Mouse (Mus musculus) right cerebral cortex, postnatal 25 days (tissue): ENCODE data around the gene Dcun1d2.

ENCODE experiments used
- DNase-seq: peaks from one replicate; pipeline ENCODE4 v3.0.0; 2022

Gene Dcun1d2

DNA sequence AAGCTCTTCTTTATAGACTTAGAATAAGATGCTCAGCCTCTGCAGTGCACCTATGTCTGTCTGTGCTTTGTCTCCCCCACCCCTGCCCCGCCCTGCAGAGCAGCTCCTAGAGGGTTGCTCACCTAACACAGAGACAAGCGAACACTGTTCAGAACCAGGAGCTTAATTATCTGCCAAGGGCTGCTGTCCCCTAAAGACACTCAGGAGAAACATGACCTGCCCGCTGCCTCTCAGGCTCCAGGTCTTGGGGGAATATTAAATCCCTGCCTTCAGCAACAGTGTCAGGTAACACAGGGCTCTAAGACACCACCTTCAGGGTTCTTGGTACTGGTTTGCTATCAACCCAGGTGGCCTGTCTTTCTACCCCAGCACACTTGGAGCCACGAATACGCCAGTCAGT lies 34.5 kb downstream of the Dcun1d2 start:
- DNase-seq: no peak

DNA sequence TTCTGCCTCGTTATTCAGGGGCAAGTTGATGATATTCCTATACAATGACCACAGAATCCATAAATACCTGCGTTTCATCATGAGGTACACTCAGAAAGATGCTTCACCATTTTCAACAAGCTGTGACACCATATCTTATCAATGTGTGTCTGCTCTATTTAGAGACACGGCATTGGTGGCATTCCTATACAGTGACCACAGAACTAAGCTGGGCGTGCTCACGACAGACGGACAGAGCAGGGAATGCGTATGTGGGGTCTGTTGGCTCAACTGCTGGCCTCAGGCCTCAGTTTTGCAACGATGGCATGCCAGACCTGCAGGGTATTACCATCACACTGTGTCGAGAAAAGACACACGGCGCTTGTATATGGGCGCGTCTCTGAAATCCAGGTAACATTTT lies 35.1 kb downstream of the Dcun1d2 start:
- no peak for DNase-seq

DNA sequence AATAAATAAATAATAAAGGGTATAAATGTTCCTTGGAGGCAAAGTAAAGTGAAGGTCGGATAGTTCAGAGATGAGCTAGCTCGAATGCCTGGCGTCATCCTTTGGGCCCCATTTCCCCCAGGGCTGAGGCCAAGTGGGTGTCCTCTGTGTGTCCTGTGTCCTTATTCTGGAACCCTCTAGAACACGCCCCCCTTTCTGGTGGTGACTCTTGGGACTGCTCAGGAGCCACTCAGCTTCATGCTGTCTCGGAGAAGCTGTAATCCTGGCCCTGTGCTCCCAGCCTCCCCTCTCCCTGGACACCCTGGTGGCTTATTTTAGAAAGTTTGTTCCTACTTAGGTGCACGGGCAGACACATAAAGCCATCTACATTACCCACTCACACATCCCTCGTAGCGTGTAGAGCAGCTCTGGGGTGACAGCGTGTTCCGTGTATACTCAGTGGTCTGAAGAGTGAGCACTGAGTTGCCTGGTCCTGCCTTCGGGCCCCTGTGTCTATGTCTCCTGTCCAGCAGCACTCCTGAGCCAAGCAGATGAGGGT lies 43.5 kb downstream of the Dcun1d2 start:
- DNase-seq: no peak

DNA sequence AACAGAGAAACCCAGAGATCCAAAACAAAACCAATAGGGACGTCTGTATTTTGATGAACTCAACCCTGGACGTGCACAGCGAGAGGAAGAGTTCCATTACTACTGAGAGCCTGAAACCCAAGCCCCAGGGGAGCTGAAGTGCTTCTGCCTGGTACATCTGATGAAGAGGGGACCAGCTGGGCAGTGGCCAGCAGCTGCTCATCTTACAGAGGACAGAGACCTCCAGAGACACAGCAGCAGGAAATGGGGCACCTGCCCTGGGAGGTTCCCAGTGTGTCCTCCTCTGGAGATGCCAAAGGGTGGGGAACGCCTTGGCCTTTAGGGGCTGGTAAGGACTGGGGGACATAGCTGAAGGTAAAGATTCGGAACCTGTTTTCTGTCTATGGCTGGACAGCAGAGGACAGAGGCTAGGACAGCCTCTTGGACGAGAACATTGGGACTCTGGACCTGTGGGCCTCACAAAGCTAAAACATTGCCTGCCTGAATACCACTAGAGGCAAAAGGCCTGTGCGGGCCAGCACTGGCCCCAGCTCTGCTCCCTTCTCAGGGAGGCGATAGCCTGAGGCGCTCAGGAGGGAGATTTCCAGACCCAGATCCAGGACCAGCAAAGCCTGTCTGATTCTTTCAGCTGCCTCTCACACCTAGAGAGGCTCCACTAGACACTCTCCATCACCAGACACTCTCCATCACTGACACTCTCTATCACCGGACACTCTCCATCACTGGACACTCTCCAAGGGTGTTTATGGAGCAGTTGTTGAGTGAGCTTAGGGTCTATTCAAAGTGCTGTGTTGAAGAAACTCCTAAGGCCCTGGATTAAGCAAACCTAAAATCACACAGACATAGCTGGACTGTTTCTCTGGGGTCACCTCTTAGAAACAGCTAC lies 44.7 kb downstream of the Dcun1d2 start:
- no peak for DNase-seq

DNA sequence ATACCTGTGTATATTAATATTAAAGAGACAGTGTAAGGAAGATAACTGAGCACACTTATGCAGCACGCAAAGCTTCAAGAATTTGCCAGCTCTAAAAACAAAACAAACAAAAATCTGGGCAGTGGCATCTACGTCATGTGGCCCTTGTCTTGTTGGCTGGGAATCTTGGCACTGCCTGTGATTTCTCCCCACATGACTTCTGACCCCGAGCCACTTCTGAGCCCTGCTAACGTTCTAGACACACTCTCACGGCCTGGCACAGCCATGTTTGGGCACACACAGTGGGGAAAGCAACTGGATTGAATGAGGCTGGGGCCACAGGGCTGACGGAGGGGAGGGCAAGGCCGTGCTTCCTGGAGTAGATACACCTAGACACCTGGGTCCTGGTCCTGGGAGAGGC lies 47.2 kb downstream of the Dcun1d2 start:
- DNase-seq: no peak

DNA sequence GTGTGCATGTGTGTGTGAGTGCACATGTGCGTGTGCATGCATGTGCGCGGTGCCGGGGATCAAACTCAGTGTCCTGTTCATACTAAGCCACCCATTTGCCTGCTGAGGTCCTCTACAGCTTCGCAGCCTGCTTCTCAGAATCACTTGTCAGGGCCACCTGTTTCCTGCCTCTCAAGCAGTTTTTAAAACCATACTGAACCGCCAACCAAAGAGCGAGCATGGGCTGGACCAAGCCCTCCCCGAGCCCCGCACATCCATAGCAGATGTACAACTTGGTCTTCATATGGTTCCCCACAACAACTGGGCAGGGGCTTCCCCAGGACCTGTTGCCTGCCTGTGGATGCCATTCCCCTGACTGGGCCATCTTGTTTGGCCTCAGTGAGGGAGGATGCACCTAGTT lies 47.9 kb downstream of the Dcun1d2 start:
- DNase-seq: no peak

DNA sequence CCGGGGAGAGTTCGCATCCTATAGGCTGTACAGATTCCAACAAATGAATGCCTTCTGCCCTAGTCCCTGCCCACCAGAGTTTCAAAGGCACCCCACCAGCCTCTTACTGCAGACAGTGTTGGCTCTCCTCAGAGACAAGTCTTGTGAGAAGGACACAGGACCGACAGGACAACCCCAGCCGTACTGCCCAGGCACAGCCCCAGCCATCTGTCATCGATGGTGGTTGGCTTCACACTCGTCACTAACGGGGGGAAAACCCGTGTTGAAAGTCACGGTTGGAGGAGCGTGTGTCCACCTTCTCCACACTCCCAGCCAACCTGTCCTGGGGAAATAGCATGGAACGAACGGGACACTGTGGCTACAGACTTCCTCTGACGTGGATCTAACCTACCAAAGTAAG lies 53.1 kb downstream of the Dcun1d2 start:
- no peak for DNase-seq

DNA sequence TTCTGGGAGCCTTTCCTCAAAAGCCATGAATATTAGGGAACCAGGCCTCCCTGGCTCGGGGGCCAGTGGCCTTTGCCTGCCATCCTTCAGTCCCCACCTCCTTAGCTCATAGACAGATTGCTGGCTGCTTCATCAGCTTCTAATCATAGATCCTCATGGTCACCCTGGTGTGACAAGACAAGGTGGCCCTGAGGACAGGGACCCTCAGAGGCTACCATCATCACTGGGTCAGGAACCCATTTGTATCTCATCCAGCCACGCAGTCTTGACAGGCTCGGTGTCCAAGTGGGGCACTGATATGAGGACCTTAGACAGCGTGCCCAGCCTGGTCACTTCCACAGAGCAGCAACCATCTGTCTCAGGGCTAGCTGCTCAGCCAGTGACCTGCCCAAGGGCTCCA lies 57.5 kb downstream of the Dcun1d2 start:
- DNase-seq: no peak

DNA sequence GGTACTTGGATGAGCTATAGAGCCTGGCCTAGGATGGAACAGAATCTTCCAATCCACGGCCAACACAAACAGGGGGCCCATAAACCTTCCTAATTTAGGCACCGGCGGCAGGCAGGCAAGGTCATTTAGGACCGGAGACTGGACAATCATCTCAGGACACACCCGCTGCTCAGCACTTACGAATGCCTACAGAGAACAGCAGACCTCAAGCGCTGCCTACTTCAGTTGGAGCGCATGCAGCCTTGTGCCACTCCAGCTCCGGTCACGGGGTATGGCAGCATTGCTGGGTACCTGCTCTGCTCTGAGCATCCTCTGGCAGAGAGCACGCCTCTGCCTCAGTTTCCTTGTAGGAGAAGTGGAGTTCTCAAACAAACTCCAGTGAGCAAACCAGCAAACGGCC lies 58.1 kb downstream of the Dcun1d2 start:
- no peak for DNase-seq

DNA sequence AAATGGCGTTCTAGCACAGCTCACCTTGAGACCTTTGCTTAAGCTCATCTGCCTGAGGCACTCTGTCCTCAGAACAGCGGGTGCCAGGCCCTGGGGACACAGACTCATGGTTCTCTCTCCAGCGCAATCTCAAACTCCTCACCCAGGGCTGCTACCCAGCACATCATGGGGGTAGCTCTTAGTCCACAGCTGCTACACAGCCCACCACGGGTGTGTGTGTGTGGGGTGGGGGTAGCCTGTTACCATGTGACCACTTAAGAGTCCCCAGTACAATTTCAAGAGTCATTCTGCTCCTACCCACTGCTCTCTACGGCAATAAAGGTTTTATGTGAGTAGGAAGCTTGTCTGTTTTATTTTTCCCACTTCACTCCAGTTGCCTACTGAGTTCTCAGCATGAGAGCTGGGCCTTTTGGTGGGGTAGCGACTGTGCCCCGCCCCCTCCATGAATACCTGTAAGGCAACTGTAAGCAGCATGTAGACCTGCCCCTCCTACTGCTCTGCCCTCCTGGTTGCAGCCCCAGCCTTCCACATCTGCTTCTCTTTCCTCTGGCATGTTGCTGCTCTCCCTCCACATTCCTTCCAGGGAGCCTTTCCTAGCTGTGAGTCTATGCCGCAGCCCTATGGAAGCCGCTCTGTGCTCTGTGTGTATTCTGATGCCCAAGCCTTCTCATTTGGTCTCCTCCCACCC lies 58.9 kb downstream of the Dcun1d2 start:
- no peak for DNase-seq

DNA sequence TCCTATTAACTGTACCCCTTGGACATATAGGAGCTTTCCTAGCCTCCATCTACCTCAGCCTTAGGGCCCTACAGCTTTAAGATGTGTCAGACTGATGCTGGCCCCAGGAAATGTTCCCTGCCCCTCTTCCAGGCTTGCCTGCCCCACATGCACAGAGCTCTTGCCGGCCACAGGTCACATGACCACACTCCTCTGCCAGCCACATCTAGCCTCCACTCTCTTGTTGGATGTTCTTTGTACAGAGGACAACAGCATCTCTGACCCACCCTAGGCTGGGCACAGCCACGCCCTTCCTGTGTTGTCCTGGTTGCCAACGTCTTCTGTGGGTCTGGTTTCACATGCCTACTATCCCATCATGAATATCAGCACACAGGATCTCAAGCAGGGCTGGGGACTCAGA lies 60.7 kb downstream of the Dcun1d2 start:
- DNase-seq: no peak

DNA sequence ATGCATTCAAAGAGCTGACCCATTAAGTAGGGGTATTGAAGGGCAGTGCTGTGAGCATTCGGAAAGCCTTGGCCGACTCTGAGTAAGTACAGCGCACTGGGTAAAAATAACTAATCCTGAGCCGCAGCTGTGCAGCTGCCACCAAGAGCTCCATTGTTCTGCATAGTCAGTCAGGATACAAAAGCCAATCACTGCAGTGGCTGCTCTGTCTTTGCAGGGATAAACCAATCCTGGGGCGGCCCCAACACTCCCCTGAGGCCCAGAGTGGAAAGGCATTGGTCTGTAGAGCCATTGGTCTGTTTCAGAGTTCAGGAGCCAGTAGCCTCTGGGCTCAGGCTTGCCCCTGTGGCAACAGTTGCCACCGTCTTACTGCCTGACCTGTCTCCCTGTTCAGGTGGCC lies 61.6 kb downstream of the Dcun1d2 start:
- no peak for DNase-seq

DNA sequence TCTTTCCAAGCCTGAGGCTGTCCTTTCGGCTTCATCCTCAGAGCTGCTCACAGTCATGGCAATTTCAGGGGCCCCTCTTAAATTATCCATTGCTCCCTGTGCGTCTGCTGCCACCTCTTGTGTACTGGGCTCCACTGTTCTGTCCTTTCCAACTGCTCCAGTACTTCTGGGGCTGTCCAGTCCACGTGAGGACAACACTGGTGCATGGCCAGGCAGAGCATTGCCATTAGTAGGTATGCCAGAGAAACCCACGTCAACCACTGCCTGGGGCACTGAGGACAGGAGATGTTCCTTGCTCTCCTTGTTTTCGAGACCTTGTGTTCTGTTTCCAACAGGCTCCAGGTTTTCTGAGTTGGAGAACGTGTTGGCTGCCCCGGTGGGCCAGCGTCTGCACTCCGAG lies 63.5 kb downstream of the Dcun1d2 start:
- DNase-seq: no peak

DNA sequence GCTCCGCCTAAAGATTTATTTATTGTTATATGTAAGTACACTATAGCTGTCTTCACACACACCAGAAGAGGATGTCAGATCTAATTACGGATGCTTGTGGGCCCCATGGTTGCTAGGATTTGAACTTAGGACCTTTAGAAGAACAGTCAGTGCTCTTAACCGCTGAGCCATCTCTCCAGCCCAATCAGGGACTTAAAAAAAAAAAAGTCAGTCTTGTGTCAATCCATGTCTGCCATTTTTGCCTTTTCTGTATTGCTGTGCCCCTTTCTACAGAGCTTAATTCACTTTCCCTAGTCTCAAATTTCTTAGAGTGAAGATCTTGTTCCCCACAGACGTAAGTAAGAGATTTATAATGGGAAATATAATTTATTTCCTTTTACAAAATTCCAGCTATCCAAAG lies 69.5 kb downstream of the Dcun1d2 start:
- DNase-seq: no peak

DNA sequence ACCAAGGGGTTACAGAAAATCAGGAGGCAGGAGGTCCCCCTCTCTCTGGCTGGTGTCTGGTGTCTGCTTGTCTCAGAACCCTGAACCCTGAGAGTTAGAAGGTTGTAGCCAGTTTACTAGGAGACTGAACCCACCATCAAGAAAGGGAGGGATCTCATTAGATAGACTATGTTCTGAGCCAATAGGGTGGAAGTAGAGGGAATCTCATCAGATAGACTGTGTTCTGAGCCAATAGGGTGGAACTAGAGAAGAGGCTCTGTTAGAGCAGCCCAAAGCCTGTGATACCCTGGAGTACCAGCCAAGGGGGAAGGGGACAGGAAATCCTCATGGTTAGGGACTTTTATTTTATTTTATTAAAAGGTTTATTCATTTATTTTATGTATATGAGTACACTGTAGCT lies 69.9 kb downstream of the Dcun1d2 start:
- DNase-seq: no peak

DNA sequence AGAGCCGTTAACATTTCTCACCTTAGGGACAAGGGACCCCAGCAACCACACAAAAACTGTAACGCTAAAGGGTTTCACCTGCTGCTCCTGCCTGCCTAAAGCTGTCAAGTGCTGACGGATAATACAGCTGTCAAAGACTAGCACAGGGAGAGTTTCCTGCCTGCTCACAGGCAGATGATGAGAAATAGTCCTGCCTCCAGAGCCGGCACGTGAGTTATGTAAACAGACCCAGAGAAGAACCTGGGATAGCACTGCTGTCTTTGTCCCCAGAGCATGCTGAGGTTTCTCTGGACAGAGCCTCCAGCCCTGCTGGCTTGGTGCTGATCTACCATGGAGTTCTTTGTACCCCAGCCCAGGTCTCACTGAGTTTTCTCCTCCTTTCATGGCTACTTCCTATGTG lies 70.8 kb downstream of the Dcun1d2 start:
- no peak for DNase-seq

DNA sequence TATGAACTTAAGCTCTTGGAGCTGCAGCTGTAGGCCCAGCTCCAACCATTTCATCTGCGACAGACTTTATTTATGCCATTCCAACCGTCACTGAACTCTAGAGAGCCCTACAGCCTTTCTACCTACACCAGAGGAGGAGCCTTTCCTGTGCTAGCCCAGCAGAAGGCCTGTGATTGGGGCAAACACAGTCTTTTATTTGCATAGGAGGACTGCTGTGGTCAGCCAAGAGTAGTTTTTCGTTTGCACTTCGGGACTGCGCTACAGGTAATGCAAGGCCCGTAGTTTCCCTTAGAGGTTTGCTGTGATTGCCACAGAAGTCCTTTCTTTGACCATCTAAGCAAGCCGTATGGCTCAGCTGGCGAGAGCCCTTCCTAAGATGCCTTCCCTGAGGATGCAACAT lies 71.5 kb downstream of the Dcun1d2 start:
- no peak for DNase-seq

DNA sequence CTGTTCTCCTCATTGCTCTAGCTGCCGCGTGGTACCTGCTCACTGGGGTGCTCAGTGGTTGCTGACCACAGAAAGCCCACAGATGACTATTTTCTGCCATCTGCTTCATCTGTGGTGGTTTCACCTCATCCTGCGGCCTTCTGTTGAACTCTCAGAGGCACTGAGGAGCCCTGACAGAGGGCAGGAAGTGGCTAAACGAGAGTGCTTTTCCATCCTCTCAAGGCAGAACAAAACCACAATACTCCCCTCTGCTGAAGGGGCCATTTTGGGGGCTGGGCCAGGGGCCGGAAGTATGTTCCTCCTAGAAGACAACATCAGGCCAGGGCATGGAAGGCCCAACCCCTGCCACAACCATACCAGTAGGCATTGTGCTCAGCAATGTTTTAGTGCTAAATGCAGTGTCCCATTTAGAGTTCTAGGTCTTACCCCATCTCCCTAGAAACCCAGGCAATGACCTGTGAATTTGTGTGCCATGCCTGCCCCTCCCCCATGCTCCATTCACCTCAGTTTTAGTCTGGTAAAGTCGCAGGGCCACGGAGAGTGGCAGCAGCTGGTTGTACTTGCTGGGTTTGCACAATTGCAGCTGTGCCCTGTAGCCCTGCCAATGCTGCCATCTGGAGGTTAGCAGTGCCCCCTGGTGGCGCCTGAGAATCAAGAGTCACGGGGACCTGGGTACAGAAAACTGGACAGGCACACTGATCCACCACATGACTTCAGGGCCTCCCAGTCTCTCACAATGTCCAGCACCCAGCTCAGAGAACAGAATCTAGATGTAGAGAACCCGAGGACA lies 74.3 kb downstream of the Dcun1d2 start:
- peak; percentile 80 for DNase-seq

DNA sequence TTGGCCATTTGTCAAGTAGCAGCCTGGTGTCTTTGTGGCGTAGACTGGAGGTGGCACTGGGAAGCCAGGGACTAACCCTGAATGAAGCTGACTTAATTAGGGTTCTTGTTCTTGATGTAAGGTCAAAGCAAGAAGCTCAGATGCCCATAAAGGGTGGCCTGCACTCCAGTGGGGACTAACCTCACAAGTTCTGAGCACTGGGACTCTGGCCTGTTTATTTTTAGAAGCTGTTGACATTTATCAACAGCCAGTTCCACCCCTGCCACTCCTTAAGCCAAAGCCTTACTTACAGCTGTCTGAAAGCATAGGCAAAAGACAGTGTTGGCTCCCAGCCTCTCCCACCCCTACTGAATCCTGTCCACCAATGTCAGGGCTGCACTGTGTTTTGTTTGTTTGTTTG lies 78.2 kb downstream of the Dcun1d2 start:
- no peak for DNase-seq

DNA sequence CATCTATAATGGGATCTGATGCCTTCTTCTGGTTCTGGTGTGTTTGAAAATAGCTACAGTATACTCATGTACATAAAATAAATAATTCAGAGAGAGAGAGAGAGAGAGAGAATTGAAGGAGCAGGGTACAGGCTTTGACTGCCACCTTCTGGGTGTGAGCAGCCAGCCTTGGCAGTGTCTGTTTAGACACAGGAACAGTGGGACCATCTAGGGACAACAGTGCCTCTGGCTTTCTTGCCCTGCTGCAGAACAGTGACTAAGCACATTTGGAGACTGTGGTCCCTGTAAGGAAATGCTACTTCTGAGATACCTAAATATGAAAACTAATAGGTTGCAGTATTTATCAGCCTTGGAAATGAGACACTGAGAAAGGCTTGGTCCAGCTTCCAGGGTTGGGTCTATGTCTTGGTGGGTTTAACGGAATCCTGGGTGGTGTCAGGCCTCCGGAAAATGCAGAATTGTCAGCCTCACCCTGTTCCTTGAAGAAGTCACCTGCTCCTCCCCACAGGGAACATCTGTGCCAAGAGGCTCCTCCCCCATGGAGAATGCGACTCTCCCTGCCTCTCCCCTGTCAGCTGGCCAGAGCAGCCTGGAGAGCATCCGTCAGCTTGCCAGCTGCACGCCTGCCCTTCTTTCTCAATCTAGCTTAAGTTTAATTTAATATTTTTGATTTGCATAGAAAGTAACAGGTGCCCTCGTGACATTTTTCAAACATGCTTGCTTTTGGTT lies 79.1 kb downstream of the Dcun1d2 start:
- no peak for DNase-seq

DNA sequence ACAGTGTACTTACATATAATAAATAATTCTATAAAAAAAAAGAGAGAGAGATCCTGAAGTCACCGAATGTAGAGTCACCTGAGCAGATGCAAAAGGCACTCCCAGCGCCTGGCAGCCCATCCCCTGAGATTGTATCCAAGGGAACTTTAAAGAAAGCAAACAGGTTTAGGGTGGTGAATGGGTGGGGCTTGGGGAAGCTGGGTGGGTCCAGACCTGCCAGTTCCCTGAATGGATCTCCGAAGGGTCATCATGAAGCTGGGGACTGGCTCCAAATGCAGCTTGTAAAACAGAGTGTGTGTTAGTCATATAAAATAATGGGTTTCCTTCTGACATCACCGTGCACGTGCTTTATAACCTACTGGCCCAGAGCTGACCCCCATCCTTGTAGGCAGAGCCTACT lies 81.6 kb downstream of the Dcun1d2 start:
- no peak for DNase-seq
